9 mouse cellular contexts compared by ENCODE assay signal in the genomic region with DNA sequence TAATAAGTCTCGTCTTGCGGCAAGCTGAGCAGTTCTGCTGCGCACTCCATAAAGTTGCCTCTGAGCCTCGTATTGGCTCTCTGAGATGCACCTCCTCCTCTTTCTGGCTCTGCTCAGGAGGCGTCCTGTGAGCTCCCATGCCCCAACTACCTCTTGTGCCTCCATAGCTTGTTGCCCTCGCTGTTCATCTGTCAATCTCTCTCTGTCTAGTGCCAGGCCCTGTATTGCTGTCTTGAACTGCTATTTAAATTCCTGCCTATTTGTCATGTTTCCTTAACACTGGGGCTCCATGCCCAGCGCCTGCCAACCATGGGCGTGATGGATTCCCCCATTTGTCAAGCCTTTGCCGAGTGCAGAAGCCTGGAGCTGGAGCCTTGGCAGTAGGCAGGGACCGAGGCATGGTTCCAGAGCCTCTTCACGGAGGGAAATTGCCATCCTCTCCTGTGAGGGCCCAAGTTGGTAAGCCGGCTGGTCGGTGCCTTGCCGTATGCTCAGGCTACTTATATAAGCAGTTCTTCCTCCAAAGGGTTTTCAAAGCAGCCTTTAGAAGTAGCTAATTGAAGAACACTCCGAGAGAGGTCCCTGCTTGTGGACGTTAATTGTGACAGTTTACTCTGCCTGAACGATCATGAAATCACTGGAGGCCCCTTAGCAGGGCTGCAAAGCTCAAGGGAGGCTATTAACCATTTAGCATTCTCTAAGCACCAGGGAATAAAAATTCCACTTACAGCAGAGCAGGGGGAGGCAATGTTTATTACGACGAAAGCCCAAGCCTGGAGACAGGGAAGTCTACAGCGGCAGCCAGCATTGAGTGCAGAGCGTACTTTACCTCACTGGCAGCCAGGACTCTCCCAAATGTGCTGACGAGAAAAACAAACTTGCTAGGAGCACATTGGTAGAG. TPM values are rescaled to one million over a fixed set of nuclear protein-coding genes. Genes with fewer than 3 reads are reported as not detected.
DNase-seq lines count a peak whose midpoint lies in the region; ATAC-seq and TF ChIP-seq lines count a peak whose summit lies in the region.
"Had no signal": no experiment of that assay in that cellular context is flagged by ENCODE, and none has a peak within 500 bp of the region (broad histone marks: within the 10 kb centered on the region; RNA-seq: fewer than 3 reads in every experiment).

No protein-coding gene starts in this region.

- H3K4me1 ChIP-seq in hindbrain, embryonic 11.5 days (replicated peaks; ENCODE audit: control insufficient read depth, insufficient read depth, low read length): peaks cover 11% of the 10 kb centered on the region; the same call in 1 of the 2 replicates
- H3K4me1 ChIP-seq in midbrain, embryonic 16.5 days (ENCODE audit: control insufficient read depth, insufficient read depth, low read length): peaks cover 21% of the 10 kb centered on the region
- peaks cover 2% of the 10 kb centered on the region; the same call in 1 of the 2 replicates for H3K4me1 ChIP-seq in thymus, adult 2 months (replicated peaks; ENCODE audit: control insufficient read depth, insufficient read depth, low read length)
- H3K4me1 ChIP-seq: megakaryocyte, embryonic 14.5 days had no signal

- H3K27me3 ChIP-seq in hindbrain, embryonic 11.5 days (ENCODE audit: control insufficient read depth, insufficient read depth, low read length): no peaks in the 10 kb centered on the region
- H3K27me3 ChIP-seq in midbrain, embryonic 16.5 days (ENCODE audit: control insufficient read depth, insufficient read depth, low read depth, low read length): no peaks in the 10 kb centered on the region
- no peaks in the 10 kb centered on the region for H3K27me3 ChIP-seq in thymus, adult 2 months (ENCODE audit: control insufficient read depth, insufficient read depth, low read length)

- DNase-seq in heart, adult 11 months: peak; percentile 92
- DNase-seq in heart, postnatal 4 days: no peak
- peak; percentile 85 to 87 for DNase-seq in cerebellum, postnatal 36 days
- DNase-seq in hindbrain, embryonic 11.5 days (ENCODE audit: low spot score): peak; percentile 21
- DNase-seq in left cerebral cortex, postnatal 14 days (ENCODE audit: low spot score in 2 of 2): peak; percentile 73 to 84
- no peak for DNase-seq in thymus, adult 18-20 months
- no peak for DNase-seq in thymus, adult 2 months

- no peak overlapping the region for H3K4me3 ChIP-seq in hindbrain, embryonic 11.5 days (ENCODE audit: low read depth, low read length)
- H3K4me3 ChIP-seq in midbrain, embryonic 16.5 days (ENCODE audit: low read depth, low read length): no peak overlapping the region
- H3K4me3 ChIP-seq in thymus, adult 2 months (ENCODE audit: control insufficient read depth, insufficient read depth, low read length): no peak overlapping the region
- H3K4me3 ChIP-seq: megakaryocyte, embryonic 14.5 days had no signal

- no peaks in the 10 kb centered on the region for H3K9me3 ChIP-seq in hindbrain, embryonic 11.5 days (ENCODE audit: control insufficient read depth, low read length)
- no peaks in the 10 kb centered on the region for H3K9me3 ChIP-seq in midbrain, embryonic 16.5 days (replicated peaks; ENCODE audit: control insufficient read depth, low read length, poor library complexity, severe bottlenecking)
- H3K9me3 ChIP-seq: megakaryocyte, embryonic 14.5 days had no signal

- no peak for TF ChIP-seq CTCF in thymus, adult 2 months (IDR thresholded peaks at IDR 0.05; ENCODE audit: borderline replicate concordance, control insufficient read depth, extremely low read depth, insufficient read depth, low read length, poor library complexity)

- intact Hi-C loops in left cerebral cortex, postnatal 14 days (cut with DNase I): no loop called here

- no peak overlapping the region for H3K4me2 ChIP-seq in hindbrain, embryonic 11.5 days (replicated peaks; ENCODE audit: low read depth, low read length)
- no peak overlapping the region for H3K4me2 ChIP-seq in midbrain, embryonic 16.5 days (ENCODE audit: low read length)

- peak; percentile 23; the same call in 1 of the 2 replicates for ATAC-seq in hindbrain, embryonic 11.5 days (ENCODE audit: low FRiP score)
- peak; percentile 79 for ATAC-seq in midbrain, embryonic 16.5 days

- H3K36me3 ChIP-seq in hindbrain, embryonic 11.5 days (ENCODE audit: control insufficient read depth, insufficient read depth, low read length): no peaks in the 10 kb centered on the region
- H3K36me3 ChIP-seq in midbrain, embryonic 16.5 days (ENCODE audit: control insufficient read depth, insufficient read depth, low read length): no peaks in the 10 kb centered on the region
- H3K36me3 ChIP-seq in thymus, adult 2 months (ENCODE audit: control insufficient read depth, insufficient read depth, low read length): no peaks in the 10 kb centered on the region

- no peak for TF ChIP-seq POLR2A in thymus, adult 2 months (IDR thresholded peaks at IDR 0.05; ENCODE audit: control insufficient read depth, extremely low read depth, insufficient read depth, low read length, poor library complexity)

- WGBS in hindbrain, embryonic 11.5 days: 54% methylated on average over 22 of the region's 22 CpGs
- 34% methylated on average over 22 of the region's 22 CpGs for WGBS in midbrain, embryonic 16.5 days
- 94% methylated on average over 22 of the region's 22 CpGs for WGBS in thymus, adult 2 months

- peak overlapping the region; percentile 53; the same call in 1 of the 2 replicates for H3K27ac ChIP-seq in hindbrain, embryonic 11.5 days (ENCODE audit: low read depth, low read length)
- peak overlapping the region; percentile 31 for H3K27ac ChIP-seq in midbrain, embryonic 16.5 days (ENCODE audit: low read length)
- H3K27ac ChIP-seq in thymus, adult 2 months (ENCODE audit: control insufficient read depth, insufficient read depth, low read length): no peak overlapping the region

- H3K9ac ChIP-seq in hindbrain, embryonic 11.5 days (ENCODE audit: low read depth, low read length): peak overlapping the region; percentile 11; the same call in 1 of the 2 replicates
- H3K9ac ChIP-seq in midbrain, embryonic 16.5 days (ENCODE audit: low read depth, low read length): no peak overlapping the region

RNA-seq across cellular contexts. Expression of a gene that starts 53.2 kb away (rescaled TPM):
- 10 to 100 TPM; 64.1 to 69.4 TPM for total RNA-seq in heart, postnatal 4 days (2021)
- 31.3 and 33.2 TPM in 2 replicates for polyA plus RNA-seq in hindbrain, embryonic 11.5 days (2014; fragmentation: Nextera tagmentation; extraction: Ambion mirVana)
- total RNA-seq in left cerebral cortex, postnatal 14 days (2021): 10 to 100 TPM; 22.2 to 27.2 TPM
- polyA plus RNA-seq in midbrain, embryonic 16.5 days (2015; fragmentation: Nextera tagmentation; extraction: Ambion mirVana): 66.9 and 82.1 TPM in 2 replicates
- polyA plus RNA-seq in thymus, adult 2 months (2012; rRNA removed): 61.1 and 81.3 TPM in 2 replicates

Comparison
In these comparisons a context has a peak if more than half of its experiments do, and no peak if none do; other contexts are left out.
1. DNase-seq: peak in heart, adult 11 months (single experiment), cerebellum, postnatal 36 days (2 of 2), hindbrain, embryonic 11.5 days (single experiment) and left cerebral cortex, postnatal 14 days (2 of 2); none in heart, postnatal 4 days (single experiment), thymus, adult 18-20 months (0 of 2) and thymus, adult 2 months (single experiment).